8 mouse cellular contexts compared by ENCODE assay signal in genomic region chr4:138851463-138851862, GRCm38 (mm10). TPM values are rescaled to one million over a fixed set of nuclear protein-coding genes. Genes with fewer than 3 reads are reported as not detected.
DNase-seq lines count a peak whose midpoint lies in the region; ATAC-seq and TF ChIP-seq lines count a peak whose summit lies in the region.

No protein-coding gene starts in this region.

- TF ChIP-seq CTCF in liver, embryonic 14.5 days (IDR thresholded peaks at IDR 0.05; ENCODE audit: low read depth): peak; percentile 94
- peak; percentile 75; the same call in 1 of the 2 replicates for TF ChIP-seq CTCF in thymus, adult 2 months (IDR thresholded peaks at IDR 0.05; ENCODE audit: borderline replicate concordance, control insufficient read depth, extremely low read depth, insufficient read depth, low read length, poor library complexity)

- peak; percentile 96 for ATAC-seq in granulocyte monocyte progenitor cell, adult 5-6 weeks (replicated peaks; ENCODE audit: poor library complexity, severe bottlenecking)
- ATAC-seq in liver, embryonic 14.5 days (ENCODE audit: insufficient read depth): no peak
- peak; percentile 68; the same call in 1 of the 2 replicates for ATAC-seq in neutrophil, adult 5-6 weeks (ENCODE audit: extremely low read depth, insufficient number of reproducible peaks, low FRiP score, poor library complexity, severe bottlenecking)

- H3K27ac ChIP-seq in liver, embryonic 14.5 days: no peak overlapping the region
- no peak overlapping the region for H3K27ac ChIP-seq in thymus, adult 2 months (ENCODE audit: control insufficient read depth, insufficient read depth, low read length)

- peak; percentile 45 for DNase-seq in CD4-positive helper T cell, adult 2 months (ENCODE audit: low read depth, low spot score)
- peak; percentile 66 for DNase-seq in adrenal gland, adult 2 months
- peak; percentile 73 for DNase-seq in embryo, embryonic 11 days
- peak; percentile 82 for DNase-seq in kidney, postnatal 10 days
- DNase-seq in liver, embryonic 14.5 days (ENCODE audit: low read depth in 3 of 3, low spot score in 3 of 3): peak in 2 of 3 experiments; percentile 12 to 26
- peak; percentile 71 for DNase-seq in thymus, adult 2 months

- TF ChIP-seq POLR2A in thymus, adult 2 months (IDR thresholded peaks at IDR 0.05; ENCODE audit: control insufficient read depth, extremely low read depth, insufficient read depth, low read length, poor library complexity): no peak

- no peaks in the 10 kb centered on the region for H3K9me3 ChIP-seq in liver, embryonic 14.5 days (ENCODE audit: control insufficient read depth, low read length)

- no peaks in the 10 kb centered on the region for H3K36me3 ChIP-seq in liver, embryonic 14.5 days (replicated peaks; ENCODE audit: control insufficient read depth, insufficient read depth, low read depth)
- H3K36me3 ChIP-seq in thymus, adult 2 months (ENCODE audit: control insufficient read depth, insufficient read depth, low read length): no peaks in the 10 kb centered on the region

- H3K4me2 ChIP-seq in liver, embryonic 14.5 days (ENCODE audit: low read depth): no peak overlapping the region

- H3K27me3 ChIP-seq in liver, embryonic 14.5 days (ENCODE audit: control insufficient read depth, insufficient read depth, low read length): no peaks in the 10 kb centered on the region
- H3K27me3 ChIP-seq in thymus, adult 2 months (ENCODE audit: control insufficient read depth, insufficient read depth, low read length): no peaks in the 10 kb centered on the region

- no peak overlapping the region for H3K4me3 ChIP-seq in liver, embryonic 14.5 days (ENCODE audit: insufficient read depth in 1 of 2, low read depth in 2 of 2, low read length in 2 of 2)
- no peak overlapping the region for H3K4me3 ChIP-seq in thymus, adult 2 months (ENCODE audit: control insufficient read depth, insufficient read depth, low read length)

- H3K9ac ChIP-seq in liver, embryonic 14.5 days (replicated peaks): no peak overlapping the region

- no peak for TF ChIP-seq EP300 in liver, embryonic 14.5 days (IDR thresholded peaks at IDR 0.05; ENCODE audit: low read depth)

- H3K4me1 ChIP-seq in liver, embryonic 14.5 days (replicated peaks; ENCODE audit: control insufficient read depth in 2 of 2, insufficient read depth in 2 of 2, low read length in 1 of 2): no peaks in the 10 kb centered on the region
- no peaks in the 10 kb centered on the region for H3K4me1 ChIP-seq in thymus, adult 2 months (replicated peaks; ENCODE audit: control insufficient read depth, insufficient read depth, low read length)

- WGBS in liver, embryonic 14.5 days (ENCODE audit: insufficient replicate concordance): under 1% methylated on average over 4 of the region's 4 CpGs
- WGBS in thymus, adult 2 months: 3% methylated on average over 4 of the region's 4 CpGs

RNA-seq across cellular contexts. Expression of gene Pla2g5, which starts 11.8 kb away (rescaled TPM):
- total RNA-seq in adrenal gland, adult 2 months (2021): 10 to 100 TPM; 13.1 TPM
- 88.3 and 101 TPM in 2 replicates for polyA plus RNA-seq in adrenal gland, adult 2 months (2012; rRNA removed)
- total RNA-seq in granulocyte monocyte progenitor cell, adult 5-6 weeks (2014; fragmentation: Nextera tagmentation): not detected in 2 replicates
- not detected in 2 replicates for total RNA-seq in granulocyte monocyte progenitor cell, adult 5-6 weeks (2017)
- polyA plus RNA-seq in liver, embryonic 14.5 days (2012; rRNA removed): not detected in 2 replicates
- polyA plus RNA-seq in liver, embryonic 14.5 days (2014; fragmentation: Nextera tagmentation; extraction: Ambion mirVana): not detected in 2 replicates
- total RNA-seq in neutrophil, adult 5-6 weeks (2017): not detected in 2 replicates
- 1.1 and 11.5 TPM in 2 replicates for polyA plus RNA-seq in thymus, adult 2 months (2012; rRNA removed)

RNA-seq across cellular contexts. Expression of gene Gm13030, which starts 22.3 kb away (rescaled TPM):
- not detected for total RNA-seq in adrenal gland, adult 2 months (2021)
- polyA plus RNA-seq in adrenal gland, adult 2 months (2012; rRNA removed): not detected in 2 replicates
- not detected in 2 replicates for total RNA-seq in granulocyte monocyte progenitor cell, adult 5-6 weeks (2014; fragmentation: Nextera tagmentation)
- not detected in 2 replicates for total RNA-seq in granulocyte monocyte progenitor cell, adult 5-6 weeks (2017)
- not detected in 2 replicates for polyA plus RNA-seq in liver, embryonic 14.5 days (2012; rRNA removed)
- polyA plus RNA-seq in liver, embryonic 14.5 days (2014; fragmentation: Nextera tagmentation; extraction: Ambion mirVana): not detected in 2 replicates
- not detected in 2 replicates for total RNA-seq in neutrophil, adult 5-6 weeks (2017)
- polyA plus RNA-seq in thymus, adult 2 months (2012; rRNA removed): not detected in 2 replicates

RNA-seq across cellular contexts. Expression of gene Pla2g2e, which starts 26.3 kb away (rescaled TPM):
- 1 to 10 TPM; 1.4 to 4.6 TPM for total RNA-seq in adrenal gland, adult 2 months (2021)
- 0.73 and 1.4 TPM in 2 replicates for polyA plus RNA-seq in adrenal gland, adult 2 months (2012; rRNA removed)
- total RNA-seq in granulocyte monocyte progenitor cell, adult 5-6 weeks (2014; fragmentation: Nextera tagmentation): not detected in 2 replicates
- total RNA-seq in granulocyte monocyte progenitor cell, adult 5-6 weeks (2017): not detected in 2 replicates
- polyA plus RNA-seq in liver, embryonic 14.5 days (2012; rRNA removed): not detected in 2 replicates
- not detected in 2 replicates for polyA plus RNA-seq in liver, embryonic 14.5 days (2014; fragmentation: Nextera tagmentation; extraction: Ambion mirVana)
- not detected in 2 replicates for total RNA-seq in neutrophil, adult 5-6 weeks (2017)
- 1.1 and 1.6 TPM in 2 replicates for polyA plus RNA-seq in thymus, adult 2 months (2012; rRNA removed)

Comparison
In these comparisons a context has a peak if more than half of its experiments do, and no peak if none do; other contexts are left out.
1. DNase-seq: peak in every context shown above with its lines; median percentile 82 in kidney, postnatal 10 days; 73 in embryo, embryonic 11 days; 71 in thymus, adult 2 months; 66 in adrenal gland, adult 2 months; 45 in CD4-positive helper T cell, adult 2 months; 19 in liver, embryonic 14.5 days.
2. RNA of gene Pla2g5, which starts 11.8 kb away (total RNA-seq): 13.1 TPM in adrenal gland, adult 2 months; not detected in granulocyte monocyte progenitor cell, adult 5-6 weeks and not detected in neutrophil, adult 5-6 weeks; every median in the first group is over 10 times any median in the second.